Mouse (Mus musculus) cerebellum, adult 2 months (tissue): ENCODE results near the gene Mapk11.
A peak's percentile ranks its signal among the peaks of the same experiment; 100 is the strongest.

ENCODE experiments used
- CTCF ChIP-seq: fragments of 200-500 bp; IDR thresholded peaks from 2 replicates; pipeline ENCODE4 v1.5.1; 2011; ENCODE audit warnings: low read depth, mild to moderate bottlenecking, control low read depth, low read length, moderate library complexity, borderline replicate concordance; ENCODE audit not compliant: insufficient read depth
- POLR2A ChIP-seq: fragments of 200-500 bp; IDR thresholded peaks from 2 replicates; pipeline ENCODE4 v1.6.1; 2011; ENCODE audit warnings: low read length, control low read depth, borderline replicate concordance; ENCODE audit not compliant: insufficient read depth

GRCm38 (mm10) chr15:89195690-89196312 is 46.4 kb upstream of the Mapk11 start:
- TF ChIP-seq CTCF, result no peak
- peak; percentile 77; the same call in 1 of the 2 replicates for TF ChIP-seq POLR2A
